Mouse (Mus musculus) cerebellum, adult 2 months (tissue): Measurements from ENCODE around the gene Brd4. TPM values are rescaled to one million over a fixed set of nuclear protein-coding genes. Genes with fewer than 3 reads are reported as not detected.

Experiments used
- DNase-seq, 2 experiments: peaks; one replicate each; pipeline ENCODE4 v3.0.0; 2021
- H3K27ac ChIP-seq: fragments of 200-500 bp; 2 replicates; pipeline ENCODE4 v1.5.1; 2012; ENCODE audit warnings: low read length, control low read depth, inconsistent platforms; ENCODE audit not compliant: insufficient read depth
- H3K27me3 ChIP-seq: fragments of 200-500 bp; 2 replicates; pipeline ENCODE4 v1.6.1; 2012; ENCODE audit warnings: inconsistent platforms, mild to moderate bottlenecking, low read length, moderate library complexity; ENCODE audit not compliant: control insufficient read depth, insufficient read depth
- H3K4me1 ChIP-seq: fragments of 200-500 bp; 2 replicates; pipeline ENCODE4 v1.6.1; 2011; ENCODE audit warnings: low read length; ENCODE audit not compliant: control insufficient read depth, insufficient read depth
- H3K4me3 ChIP-seq: fragments of 200-500 bp; replicated peaks from 2 replicates; pipeline ENCODE3; 2011; ENCODE audit warnings: mild to moderate bottlenecking, low read depth, low read length, control low read depth; ENCODE audit not compliant: insufficient read depth
- CTCF ChIP-seq: fragments of 200-500 bp; IDR thresholded peaks from 2 replicates; pipeline ENCODE4 v1.5.1; 2011; ENCODE audit warnings: low read depth, mild to moderate bottlenecking, control low read depth, low read length, moderate library complexity, borderline replicate concordance; ENCODE audit not compliant: insufficient read depth
- POLR2A ChIP-seq: fragments of 200-500 bp; IDR thresholded peaks from 2 replicates; pipeline ENCODE4 v1.6.1; 2011; ENCODE audit warnings: low read length, control low read depth, borderline replicate concordance; ENCODE audit not compliant: insufficient read depth
- WGBS: fragments of 180-500 bp; shearing (Covaris S2); methylation state at CpG from one replicate; pipeline ENCODE4 v1.1.7; 2018; 5-methylcytosine and 5-hydroxymethylcytosine counted together
- polyA plus RNA-seq: library from polyadenylated mRNA; depleted of rRNA; stranded (reverse); fragments of >200 nt; gene quantifications from 2 replicates; pipeline ENCODE4 v1.2.3, GENCODE M21; 2012

Gene Brd4
- polyA plus RNA-seq, 1 experiment = 55.0 TPM

DNA sequence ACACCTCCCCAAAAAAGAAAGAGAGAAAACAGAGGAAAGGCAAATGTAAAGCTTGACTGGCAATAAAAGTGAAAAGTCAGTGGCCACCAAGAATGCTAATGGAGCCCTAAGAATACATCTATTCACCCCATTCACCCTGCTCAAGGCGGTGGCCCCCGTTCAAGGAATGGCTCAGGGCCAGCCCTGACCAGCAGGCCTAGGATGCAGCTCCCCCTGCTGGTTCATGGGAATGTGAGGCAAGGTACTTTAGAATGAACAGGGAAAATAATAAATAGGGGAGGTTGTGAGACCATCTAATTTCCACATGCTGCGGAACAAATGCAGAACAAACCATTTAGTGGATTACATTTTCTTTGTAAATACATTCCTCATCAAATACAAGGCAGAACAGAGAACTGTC is 74.8 kb downstream of the Brd4 start:
- 24% methylated on average over 3 of the region's 3 CpGs for WGBS
- peaks cover 3% of the 10 kb centered on the region; the same call in 1 of the 2 replicates for H3K4me1 ChIP-seq
- TF ChIP-seq POLR2A = no peak
- peak; percentile 82 for TF ChIP-seq CTCF
- no peaks in the 10 kb centered on the region for H3K27me3 ChIP-seq
- no peak overlapping the region for H3K27ac ChIP-seq
- H3K4me3 ChIP-seq = no peak overlapping the region
- DNase-seq = peak; percentile 56 to 62

DNA sequence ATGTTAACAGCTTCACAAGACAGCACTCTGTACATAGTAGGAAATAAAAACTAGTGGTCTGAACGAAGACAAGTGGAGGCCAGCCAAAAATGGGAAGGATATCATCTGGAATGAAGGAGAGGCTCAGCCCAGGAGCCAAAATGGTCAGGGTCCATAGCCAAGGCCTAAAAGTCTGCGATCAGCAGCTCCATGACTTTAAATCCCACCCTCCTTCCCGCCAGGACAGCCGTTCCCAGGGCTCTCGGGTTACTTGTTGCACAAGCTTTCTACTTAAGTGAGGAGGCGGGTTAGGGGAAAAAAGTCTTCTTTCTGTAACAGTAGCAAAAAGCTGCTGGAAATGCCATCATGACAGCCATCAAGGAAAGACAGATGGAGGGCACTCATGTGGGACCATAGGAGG is 75.4 kb downstream of the Brd4 start:
- Histone ChIP-seq H3K27ac (no peak overlapping the region), H3K4me1 (peaks cover 3% of the 10 kb centered on the region; the same call in 1 of the 2 replicates), H3K27me3 (no peaks in the 10 kb centered on the region), H3K4me3 (no peak overlapping the region)
- no peak for DNase-seq
- no peak for TF ChIP-seq POLR2A
- TF ChIP-seq CTCF = no peak
- WGBS = 54% methylated on average over 6 of the region's 6 CpGs

DNA sequence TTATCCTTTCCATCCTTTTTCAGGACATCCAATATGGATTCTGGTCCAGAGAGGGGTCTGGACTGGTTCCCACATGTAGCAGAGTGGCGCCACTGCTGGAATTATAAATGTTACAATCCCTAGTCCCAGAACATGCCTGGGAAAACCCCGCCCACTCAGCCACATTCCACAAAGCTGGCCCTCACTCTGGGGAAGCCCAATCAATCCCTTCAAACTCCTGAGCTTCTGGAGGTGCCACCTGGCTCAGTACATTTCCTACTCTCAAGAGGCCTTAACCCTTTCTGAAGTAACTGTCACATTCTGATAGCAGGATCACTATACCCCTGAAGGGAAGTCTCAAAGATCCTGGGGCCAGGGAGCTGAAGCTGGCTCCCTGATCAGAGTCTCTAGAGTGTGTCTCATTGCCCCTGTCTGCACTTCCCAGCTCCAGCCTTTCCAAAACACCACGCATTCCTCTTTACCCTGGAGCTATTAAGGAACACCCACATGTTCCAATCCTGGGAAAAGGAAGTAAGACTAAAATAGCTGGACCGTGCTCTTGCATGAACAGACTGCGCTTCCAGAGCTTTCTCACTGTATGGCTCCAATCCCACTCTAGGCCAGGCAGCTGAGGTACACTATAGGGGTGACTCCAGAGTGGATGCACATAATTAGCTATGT is 76.8 kb downstream of the Brd4 start:
- DNase-seq = no peak
- Histone ChIP-seq H3K27ac (no peak overlapping the region), H3K4me3 (no peak overlapping the region), H3K4me1 (peaks cover 3% of the 10 kb centered on the region; the same call in 1 of the 2 replicates), H3K27me3 (no peaks in the 10 kb centered on the region)
- no peak for TF ChIP-seq CTCF
- TF ChIP-seq POLR2A = no peak
- 76% methylated on average over 5 of the region's 5 CpGs for WGBS

DNA sequence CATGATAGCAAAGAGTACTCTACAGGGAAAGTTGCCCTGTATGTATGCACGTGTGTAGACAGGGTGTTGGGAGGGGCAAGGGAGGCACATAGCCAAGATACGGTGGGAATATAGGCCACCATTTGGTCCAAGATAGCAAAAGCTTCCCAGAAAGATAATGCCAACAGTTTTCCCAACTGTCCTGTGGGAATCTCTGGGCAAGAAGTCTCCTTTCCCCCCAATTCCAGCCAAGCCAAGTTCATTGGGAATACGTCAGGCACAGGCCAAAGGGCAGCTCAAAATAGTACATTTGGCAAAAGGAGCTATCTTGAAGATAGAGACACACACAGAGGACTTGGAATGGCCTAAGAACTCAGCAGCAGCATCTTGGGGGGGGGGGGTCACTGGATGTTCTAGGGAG is 79.2 kb downstream of the Brd4 start:
- no peak overlapping the region for H3K27ac ChIP-seq
- no peak overlapping the region for H3K4me3 ChIP-seq
- no peaks in the 10 kb centered on the region for H3K27me3 ChIP-seq
- DNase-seq = no peak
- H3K4me1 ChIP-seq = peaks cover 3% of the 10 kb centered on the region; the same call in 1 of the 2 replicates
- WGBS = 15% methylated on average over 3 of the region's 3 CpGs
- TF ChIP-seq POLR2A (no peak), CTCF (no peak)

DNA sequence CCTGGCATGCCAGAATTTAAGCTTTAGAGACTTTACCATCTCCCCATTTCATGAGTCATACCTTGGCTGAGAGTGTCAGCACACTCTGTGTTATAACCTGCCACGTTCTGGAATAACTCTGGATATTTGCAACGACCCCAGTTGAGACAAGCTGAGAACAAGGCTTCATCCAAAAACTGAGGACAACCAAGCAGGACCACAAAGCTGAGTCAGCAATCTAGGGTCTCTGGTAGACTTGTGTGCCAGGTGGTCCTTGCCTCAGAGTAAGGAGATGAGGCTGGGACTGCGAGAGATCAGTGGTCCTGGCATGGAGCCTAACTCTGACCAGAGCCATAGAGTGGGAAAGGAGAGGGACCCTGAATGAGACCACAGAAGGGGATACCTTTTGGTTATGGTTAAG is 81.5 kb downstream of the Brd4 start:
- no peak overlapping the region for H3K4me3 ChIP-seq
- no peak overlapping the region for H3K27ac ChIP-seq
- H3K27me3 ChIP-seq = no peaks in the 10 kb centered on the region
- WGBS = 33% methylated on average over 3 of the region's 3 CpGs
- H3K4me1 ChIP-seq = peaks cover 3% of the 10 kb centered on the region; the same call in 1 of the 2 replicates
- no peak for DNase-seq
- no peak for TF ChIP-seq POLR2A
- TF ChIP-seq CTCF = no peak

DNA sequence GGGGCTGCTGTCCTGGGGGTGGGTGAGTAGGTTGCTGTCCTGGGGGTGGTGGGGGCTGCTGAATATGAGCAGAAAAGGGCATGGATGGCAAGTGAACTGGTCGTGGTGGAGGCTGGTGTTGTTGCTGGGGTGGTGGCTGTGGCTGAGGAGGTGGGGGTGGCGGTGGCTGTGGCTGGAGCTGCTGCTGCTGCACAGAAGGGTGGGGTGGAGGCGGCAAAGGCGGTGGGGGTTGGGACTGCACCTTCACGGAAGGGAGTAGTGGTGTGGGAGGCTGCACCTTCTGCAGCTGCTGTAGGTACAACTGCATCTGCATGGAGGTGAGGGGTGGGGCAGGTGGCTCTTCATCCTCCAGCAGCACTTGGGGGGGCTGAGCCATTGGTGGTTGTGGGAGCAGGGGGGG is 83.4 kb downstream of the Brd4 start:
- H3K27me3 ChIP-seq = no peaks in the 10 kb centered on the region
- H3K27ac ChIP-seq = no peak overlapping the region
- no peak for DNase-seq
- WGBS = 78% methylated on average over 5 of the region's 5 CpGs
- no peak overlapping the region for H3K4me3 ChIP-seq
- no peak for TF ChIP-seq POLR2A
- no peak for TF ChIP-seq CTCF
- peaks cover 6% of the 10 kb centered on the region for H3K4me1 ChIP-seq

DNA sequence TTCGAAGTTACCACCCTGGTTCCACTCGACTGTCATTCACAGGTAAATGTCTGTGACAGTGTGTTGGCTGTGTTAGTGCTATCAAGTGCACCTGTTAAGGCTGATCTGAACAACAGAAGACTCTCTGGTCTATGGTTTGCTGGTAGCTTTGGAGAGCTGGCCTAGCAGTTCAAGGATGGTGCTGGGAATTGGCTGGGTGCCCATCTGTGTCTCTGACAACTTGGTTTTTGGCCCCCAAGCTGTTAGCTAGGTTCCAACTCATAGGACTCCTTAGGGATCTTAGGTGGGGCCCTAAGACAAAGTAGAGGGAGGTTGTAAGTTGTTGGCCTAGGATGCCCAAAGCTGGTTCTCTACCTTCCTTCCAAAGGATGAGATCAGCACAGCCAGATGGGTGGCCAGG is 84.7 kb downstream of the Brd4 start:
- no peak for DNase-seq
- TF ChIP-seq POLR2A (no peak), CTCF (no peak)
- Histone ChIP-seq H3K27me3 (no peaks in the 10 kb centered on the region), H3K4me3 (no peak overlapping the region), H3K27ac (no peak overlapping the region), H3K4me1 (peaks cover 6% of the 10 kb centered on the region)
- WGBS = 92% methylated on average over 2 of the region's 2 CpGs

DNA sequence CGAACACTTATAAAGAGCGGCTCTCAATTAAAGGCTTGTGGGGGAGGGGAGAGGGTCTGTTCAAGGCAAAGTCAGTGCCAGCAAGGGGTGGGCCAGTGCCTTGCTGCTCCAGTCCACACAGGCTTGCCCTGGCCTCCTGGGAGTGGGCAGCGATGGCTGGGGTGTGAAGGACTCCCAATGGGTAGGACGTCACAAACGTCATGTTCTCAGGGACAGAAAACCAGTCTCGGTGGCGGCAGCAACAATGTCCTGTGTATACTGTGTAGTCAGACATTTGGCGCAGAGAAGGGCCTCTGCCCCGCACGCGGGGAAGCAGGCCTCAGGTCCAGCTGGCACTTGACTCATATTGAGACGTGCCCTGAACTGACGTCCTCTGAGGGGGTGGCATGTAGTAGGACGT is 87.4 kb downstream of the Brd4 start:
- Histone ChIP-seq H3K4me1 (peaks cover 6% of the 10 kb centered on the region), H3K27me3 (no peaks in the 10 kb centered on the region), H3K4me3 (no peak overlapping the region), H3K27ac (peak overlapping the region; percentile 39; the same call in 1 of the 2 replicates)
- TF ChIP-seq POLR2A = no peak
- TF ChIP-seq CTCF = no peak
- 13% methylated on average over 14 of the region's 14 CpGs for WGBS
- DNase-seq = peak; percentile 41 to 46
